Mouse (Mus musculus) heart, adult 10 weeks (tissue): ENCODE measurements around the gene Crtap. TPM values are rescaled to one million over a fixed set of nuclear protein-coding genes. Genes with fewer than 3 reads are reported as not detected.

Source experiments
- polyA plus RNA-seq: library from polyadenylated mRNA; stranded (reverse); fragments of 350-450 nt; fragmentation: Illumina TruSeq; extraction: RNeasy Lipid Tissue Mini Kit (QIAGEN cat#74804); gene quantifications from one replicate; pipeline ENCODE4 v1.2.3, GENCODE M21; 2014; ENCODE audit warnings: low read depth, low replicate concordance

The Crtap gene
- polyA plus RNA-seq, result 47.1 TPM

DNA sequence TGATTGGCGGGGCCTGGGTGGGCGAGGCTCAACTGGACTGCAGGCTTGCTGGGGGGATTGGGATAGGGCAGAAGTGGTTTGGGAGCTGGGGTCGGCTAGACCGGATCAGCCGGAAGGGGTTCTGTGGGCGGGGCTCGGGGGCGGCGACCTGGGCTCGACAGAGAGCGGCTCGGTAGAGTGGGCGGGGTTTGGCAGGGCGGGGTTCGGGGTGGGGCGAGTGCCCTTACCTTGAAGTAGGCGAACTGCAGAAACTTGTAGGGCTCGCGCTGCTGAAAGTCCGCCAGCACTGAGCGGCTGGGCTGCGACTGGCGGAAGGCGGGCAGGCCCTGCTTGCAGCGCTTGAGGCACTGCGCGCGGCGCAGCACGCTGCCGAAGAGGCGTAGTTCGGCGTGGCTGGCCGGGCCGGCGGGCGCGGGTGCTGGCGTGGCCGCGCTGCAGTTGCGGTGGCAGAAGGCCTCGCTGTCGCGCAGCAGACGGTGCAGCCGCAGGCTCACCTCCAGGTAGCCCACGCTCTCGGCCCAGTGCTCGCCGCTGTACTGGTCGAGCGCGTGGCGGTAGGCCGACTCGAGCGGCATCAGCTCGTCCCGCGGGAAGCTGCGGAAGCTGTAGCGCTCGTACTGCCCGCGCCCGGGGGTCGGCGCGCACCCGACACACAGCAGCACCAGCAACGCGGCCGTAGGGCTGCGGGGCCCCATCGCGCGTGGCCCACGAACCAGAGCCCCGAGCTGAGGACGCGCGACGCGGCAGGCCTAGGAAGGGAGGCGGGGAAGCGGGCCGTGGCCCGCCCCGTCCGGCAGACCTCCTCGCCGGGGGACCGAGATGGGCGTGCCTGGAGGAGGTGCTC lies at the start of gene Crtap:
Crtap (minus strand) TSS at position 771 of the 844 bp plus-strand sequence.

DNA sequence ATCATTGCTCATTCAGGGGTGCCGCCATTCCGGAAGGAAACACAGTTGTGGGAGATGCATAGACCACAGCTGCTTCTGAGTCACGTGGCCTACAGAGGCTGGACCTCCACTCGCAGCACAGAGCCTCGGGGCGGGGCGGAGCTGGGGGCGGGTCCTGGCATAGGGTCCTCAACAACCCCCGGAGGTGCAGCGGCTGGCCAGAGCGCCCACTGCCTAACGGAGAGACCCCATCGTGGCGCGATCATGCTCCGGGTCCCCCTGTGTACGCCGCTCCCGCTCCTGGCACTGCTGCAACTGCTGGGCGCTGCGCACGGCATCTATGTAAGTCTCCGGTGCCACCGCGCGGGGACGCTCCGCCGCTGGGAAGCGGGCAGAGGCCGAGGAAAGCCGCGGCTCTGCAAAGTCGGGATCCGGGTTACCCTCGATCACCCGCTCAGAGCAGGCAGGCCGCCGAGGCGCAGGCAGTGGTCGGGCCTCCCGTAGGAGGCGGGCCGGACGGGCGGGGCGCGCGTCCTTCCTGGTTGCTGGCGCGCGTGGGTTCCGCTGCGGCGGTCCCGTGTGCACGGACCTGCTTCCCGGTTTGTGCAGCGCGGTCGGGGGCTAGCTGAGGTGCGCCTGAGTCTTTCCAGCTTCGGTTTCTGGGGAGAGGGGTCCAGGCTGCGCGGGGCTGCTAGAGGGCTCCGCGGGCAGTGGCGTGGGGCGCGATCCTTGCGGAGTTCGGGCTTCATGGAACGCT lies 10.6 kb upstream of the Crtap start, which contains the start of the genes Glb1 and Tmppe:
Glb1 (plus strand) TSS at position 128 of the 736 bp plus-strand sequence.
Tmppe (plus strand) TSS at position 157 of the 736 bp plus-strand sequence.

GRCm38 (mm10) chr9:114329855-114330254 lies 60.6 kb downstream of the Crtap start, which contains the start of gene Bcl2a1c:
Gene Bcl2a1c (plus strand): TSS chr9:114330135.

Other genes starting within 250 kb of the Crtap start
- gene Bcl2a1c, start 60.5 kb downstream of the Crtap start, polyA plus RNA-seq, result not detected
- gene Glb1, start 10.4 kb upstream of the Crtap start, polyA plus RNA-seq, result 16.0 TPM
- 2.5 TPM for gene Tmppe, start 10.4 kb upstream of the Crtap start, polyA plus RNA-seq
- not detected for gene Ccr4, start 114.2 kb upstream of the Crtap start, polyA plus RNA-seq
- not detected for gene C130032M10Rik, start 125.0 kb upstream of the Crtap start, polyA plus RNA-seq
- gene Trim71, start 173.7 kb upstream of the Crtap start, polyA plus RNA-seq, result not detected
- 27.2 TPM for gene Cnot10, start 249.5 kb upstream of the Crtap start, polyA plus RNA-seq